Mouse (Mus musculus): ENCODE results near the gene Pramef6.
"Not testable (repeated sequence)": the region's sequence is repeated elsewhere in the genome, so short reads cannot be mapped to it uniquely, and the experiment has no call there.

Gene Pramef6

DNA sequence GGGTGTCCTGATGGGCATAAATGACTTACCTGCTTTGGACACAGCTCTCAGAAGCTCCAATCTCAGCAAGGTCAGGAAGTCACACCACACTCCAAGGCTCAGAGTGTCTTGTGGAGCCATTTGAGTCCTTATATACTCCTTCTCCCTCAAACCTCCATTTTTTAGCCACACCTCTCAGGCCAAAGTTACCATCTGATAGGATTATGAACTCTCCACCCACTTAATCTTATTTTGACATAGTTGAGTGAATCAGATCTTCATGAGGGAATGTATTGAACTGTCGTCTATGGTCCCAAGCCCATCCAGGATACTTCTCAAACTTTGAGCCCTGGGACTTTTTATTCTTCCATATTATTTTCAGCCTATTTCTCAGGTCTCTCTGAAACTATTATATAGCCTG, at the start of gene Pramef6:
Pramef6 (minus strand) TSS at position 101 of the 400 bp plus-strand sequence.
- DNase-seq (ENCODE audit: low spot score): not testable (repeated sequence)

DNA sequence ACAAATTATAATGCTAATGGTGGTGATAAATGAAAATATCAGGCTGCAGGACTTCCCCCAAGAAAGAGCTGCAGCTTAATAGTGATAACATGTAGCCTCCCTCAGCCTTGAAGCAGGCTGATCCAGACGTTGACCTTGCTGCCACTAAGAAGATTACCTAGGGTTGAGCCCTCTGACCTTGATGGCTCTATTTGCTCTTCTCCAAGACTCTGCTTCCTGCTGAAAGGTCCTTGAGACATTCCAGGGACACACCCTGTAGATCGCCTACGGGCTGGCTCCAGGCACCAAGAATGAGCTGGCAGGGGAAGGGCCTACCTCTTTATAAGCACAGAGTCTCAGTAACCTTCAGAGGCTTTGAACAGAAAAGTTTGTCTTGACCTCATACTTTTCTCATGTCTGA, 5.8 kb downstream of the Pramef6 start:
- DNase-seq (ENCODE audit: low spot score): not testable (repeated sequence)

DNA sequence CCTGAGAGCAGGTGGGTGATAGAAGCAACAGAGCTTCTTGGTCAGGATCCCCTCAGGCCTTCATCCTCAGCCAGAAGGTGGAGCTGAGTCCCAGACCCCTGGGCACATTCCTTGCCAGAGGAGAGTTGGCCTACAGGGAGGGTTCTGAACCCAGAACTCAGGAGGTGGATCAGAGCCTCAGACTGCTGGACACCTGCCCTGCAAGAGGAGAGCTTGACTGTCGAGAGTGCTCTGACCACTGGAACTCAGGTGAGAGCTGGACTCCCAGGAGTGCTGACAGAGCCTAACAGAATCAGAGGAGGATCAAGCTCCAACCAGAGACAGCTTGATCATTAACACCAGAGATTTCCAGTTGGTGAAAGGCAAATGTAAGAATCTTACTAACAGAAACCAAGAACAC, 17.8 kb downstream of the Pramef6 start:
- not testable (repeated sequence) for DNase-seq (ENCODE audit: low spot score)

DNA sequence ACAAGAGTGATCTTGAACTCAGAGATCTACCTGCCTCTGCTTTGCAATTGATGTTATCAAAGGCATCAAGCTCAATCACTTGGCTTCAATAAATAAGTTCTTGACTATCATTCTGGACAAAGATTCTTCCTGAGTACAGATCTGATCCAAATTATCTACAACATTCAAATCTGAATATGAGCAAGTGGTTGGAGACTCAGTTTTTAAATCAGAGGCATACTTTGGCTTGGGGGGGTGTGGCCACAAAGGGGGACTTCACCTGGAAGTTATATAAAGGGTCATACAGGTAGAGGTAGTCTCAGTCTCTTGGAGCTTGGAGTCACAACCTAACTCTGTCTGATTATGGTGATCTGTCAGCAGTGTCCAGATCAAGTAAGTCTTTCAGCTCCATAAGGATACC, 54.0 kb downstream of the Pramef6 start, which contains the start of gene Gm13103:
Gm13103 (plus strand) TSS at position 301 of the 400 bp plus-strand sequence.
- DNase-seq (ENCODE audit: low spot score): not testable (repeated sequence)
